Mouse (Mus musculus) layer of hippocampus, adult 8-10 months (tissue): Measurements from ENCODE around the gene Shisa2. TPM values are rescaled to one million over a fixed set of nuclear protein-coding genes. Genes with fewer than 3 reads are reported as not detected.
A peak's percentile ranks its signal among the peaks of the same experiment; 100 is the strongest.
"Not testable (repeated sequence)": the region's sequence is repeated elsewhere in the genome, so short reads cannot be mapped to it uniquely, and the experiment has no call there.

ENCODE experiments used
- DNase-seq, 2 experiments: peaks; one replicate each; pipeline ENCODE4 v3.0.0; 2022; ENCODE audit warnings: low spot score in 2 of 2
- total RNA-seq, 4 experiments: library from RNA; stranded (reverse); gene quantifications; 2 replicates each; pipeline ENCODE4 v1.2.4; 2022

Gene Shisa2
- total RNA-seq: 1 to 10 TPM; 3.2 to 4.3 (median 3.4) TPM

DNA sequence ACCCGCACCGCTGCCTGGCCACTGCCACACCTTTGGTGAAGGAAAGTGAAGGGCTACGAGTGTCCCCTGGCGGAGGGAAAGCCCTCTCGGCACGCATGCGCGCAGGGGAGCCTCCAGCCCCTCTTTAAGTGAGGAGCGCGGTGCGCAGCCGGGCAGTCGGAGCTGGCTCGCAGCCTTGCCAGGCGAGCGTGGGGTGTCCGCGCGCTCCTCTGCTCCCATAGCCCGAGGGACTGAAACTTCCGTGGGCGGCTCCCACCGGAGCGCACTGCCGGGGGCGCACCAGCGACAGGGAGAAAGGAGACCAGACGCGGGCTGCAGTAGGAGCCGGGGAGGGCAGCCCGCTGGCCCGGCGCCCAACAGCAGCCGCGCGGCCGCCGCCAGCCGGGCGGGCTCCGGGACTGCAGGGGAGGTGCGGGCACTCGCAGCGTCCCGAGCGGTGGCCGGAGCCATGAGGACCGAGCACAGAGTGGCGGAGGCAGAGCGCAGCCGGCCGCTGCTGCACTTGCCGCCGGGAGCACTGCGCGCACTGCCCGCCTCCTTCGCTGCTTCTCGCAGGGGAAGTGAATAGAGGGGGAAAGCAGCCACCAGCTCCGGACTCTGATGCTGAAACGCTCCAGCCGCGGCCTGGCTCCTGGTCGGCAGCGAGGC lies at the start of gene Shisa2:
Shisa2 (plus strand) TSS at position 151 of the 648 bp plus-strand sequence.
- DNase-seq: peak in 1 of 2 experiments; percentile 60

DNA sequence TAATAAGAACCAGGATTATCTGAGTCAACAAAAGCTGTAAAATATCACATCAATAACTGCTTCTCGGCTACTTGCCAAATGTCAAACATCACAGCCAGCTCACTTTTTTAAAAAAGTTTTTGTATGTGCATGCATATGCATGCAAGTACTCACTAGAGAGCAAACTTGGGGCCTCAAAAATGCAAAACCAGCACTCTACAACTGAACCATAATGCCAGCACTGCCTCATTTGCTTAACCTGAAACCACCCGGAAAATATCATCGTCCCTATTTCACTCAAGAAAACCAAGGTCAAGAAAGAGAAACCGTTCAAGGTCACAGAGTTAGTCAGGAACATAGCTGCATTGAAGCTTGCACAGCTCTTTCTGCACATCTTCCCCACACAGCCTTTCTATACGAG lies 48.7 kb upstream of the Shisa2 start:
- DNase-seq: no peak

DNA sequence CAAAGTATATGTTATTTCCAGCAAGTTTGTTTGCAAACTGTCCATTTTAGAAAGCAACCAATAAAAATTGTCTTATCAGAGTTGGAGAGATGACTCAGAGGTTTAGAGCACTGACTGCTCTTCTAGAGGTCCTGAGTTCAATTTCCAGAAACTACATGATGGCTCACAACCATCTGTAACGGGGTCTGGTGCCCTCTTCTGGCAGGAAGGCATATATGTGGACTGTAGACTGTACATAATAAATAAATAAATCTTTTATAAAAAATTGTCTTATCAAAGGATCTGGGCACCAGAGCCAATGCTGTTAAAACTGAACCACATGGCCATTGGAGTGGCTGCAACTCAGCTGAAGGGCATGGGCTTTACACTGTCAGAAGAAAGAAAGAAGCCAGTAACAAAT lies 34.5 kb upstream of the Shisa2 start:
- no peak for DNase-seq

DNA sequence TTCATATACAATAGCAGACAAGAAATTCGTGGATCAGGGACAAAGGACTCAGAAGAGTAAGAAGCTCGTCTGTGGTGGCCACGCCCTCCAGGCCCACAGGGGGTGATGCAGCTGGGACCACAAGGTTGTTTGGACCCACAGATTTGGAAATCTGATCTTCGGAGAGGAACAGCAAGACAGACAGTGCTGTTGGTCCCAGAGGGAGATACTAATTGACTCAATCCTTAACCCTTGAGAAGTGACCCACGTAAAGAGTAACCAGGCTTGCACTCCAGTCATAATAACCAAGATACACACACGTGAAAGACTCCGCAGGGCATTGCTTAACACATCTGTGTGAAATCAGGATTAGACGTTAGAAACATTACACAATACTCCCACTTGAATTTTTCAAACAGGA lies 33.2 kb upstream of the Shisa2 start:
- no peak for DNase-seq

DNA sequence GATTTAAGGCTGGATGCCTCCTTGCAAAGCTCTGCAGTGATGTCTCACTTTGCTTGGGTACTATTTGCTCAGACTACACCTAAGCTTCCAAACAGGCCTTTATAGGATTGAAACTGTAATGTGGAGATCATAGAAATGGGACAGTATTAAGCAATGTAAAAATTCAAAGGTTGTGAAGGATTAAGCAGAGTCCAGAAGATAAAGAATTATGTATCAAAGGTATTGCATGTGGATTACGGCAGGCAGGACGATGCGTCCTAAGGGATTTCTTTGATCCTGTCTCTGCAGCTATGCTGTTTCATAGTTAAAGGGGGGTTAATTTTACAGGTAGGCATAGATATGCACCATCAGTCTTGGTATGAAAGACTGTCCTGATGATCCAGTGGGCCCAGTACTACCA lies 32.5 kb upstream of the Shisa2 start:
- DNase-seq: no peak

DNA sequence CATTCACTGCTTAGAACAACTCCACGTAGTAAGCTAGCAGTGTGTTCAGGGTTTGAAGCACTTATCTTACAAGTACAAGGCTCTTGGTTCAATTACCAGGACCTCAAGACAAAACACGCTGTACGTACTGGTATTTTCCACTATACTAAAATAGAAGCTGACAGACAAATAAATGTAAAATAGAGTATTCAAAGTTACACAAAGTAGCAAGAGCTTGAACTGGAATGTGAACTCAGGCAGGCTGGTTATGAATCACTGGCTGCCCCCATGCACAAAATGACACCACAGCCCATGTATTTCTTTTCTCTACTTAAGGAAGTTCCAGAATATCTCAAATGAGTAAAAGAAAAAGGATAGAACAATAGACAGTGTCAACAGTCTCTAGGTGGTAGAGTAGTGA lies 30.1 kb upstream of the Shisa2 start:
- no peak for DNase-seq

DNA sequence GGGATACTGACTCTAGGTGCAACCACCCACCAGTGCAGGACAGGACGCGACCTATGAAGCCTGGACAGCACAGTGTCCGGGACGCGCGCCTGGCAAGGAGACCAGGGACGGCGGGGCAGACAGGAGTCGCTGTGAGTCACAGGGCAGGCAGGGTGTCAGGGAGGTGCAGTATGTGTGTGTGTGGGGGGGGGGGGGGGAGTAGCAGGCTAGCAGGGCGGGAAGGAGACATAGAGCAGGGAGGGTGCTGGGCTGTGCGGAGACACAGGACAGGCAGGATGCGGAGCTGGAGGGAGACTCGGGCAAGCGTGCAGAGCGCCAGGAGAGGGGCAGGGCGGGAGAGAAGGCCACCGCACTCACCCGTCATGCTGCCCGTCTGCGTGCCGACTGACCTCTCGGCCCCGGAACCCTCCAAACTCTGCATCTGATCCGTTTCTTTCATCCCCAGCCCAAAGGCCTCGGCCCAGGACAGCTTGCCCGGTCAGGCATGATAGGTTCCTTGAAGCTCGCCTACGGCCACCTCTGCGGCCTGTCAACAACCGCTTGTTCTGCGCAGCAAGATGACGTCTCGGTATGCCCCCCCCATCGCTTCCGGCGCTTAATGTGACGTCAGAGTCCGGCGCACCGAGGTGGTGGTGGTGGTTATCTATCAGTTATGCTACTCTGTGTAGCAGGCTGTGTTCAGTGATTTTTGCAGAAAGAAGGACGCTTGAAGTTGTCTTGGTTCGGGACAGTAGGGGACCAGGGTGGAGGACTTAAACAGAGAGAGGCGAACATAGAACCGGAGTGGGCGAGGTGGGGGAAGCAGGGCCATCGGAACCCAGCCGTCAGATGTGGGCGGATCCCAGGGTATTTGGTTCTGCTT lies 27.5 kb upstream of the Shisa2 start, which contains the start of gene Cdadc1:
Cdadc1 (minus strand) TSS at position 562 of the 862 bp plus-strand sequence.
- DNase-seq: peak; percentile 93 to 97

DNA sequence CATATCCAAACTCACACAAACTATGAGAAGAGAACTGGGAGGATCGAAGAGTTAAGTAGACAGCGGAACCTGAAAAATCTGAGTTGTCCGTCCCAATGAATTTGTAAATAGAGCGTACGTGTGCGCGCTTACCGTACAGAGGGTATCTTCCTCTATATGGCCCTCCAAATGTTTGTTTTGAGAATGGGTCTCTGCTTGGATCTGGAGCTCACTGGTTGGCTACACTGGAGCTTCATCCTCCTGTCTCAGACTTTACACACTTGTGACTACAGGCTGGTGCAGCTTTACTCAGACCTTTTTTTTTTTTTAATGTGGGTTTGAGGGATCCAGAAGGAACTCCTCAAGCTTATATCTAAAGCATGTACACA lies 26.9 kb upstream of the Shisa2 start:
- no peak for DNase-seq

DNA sequence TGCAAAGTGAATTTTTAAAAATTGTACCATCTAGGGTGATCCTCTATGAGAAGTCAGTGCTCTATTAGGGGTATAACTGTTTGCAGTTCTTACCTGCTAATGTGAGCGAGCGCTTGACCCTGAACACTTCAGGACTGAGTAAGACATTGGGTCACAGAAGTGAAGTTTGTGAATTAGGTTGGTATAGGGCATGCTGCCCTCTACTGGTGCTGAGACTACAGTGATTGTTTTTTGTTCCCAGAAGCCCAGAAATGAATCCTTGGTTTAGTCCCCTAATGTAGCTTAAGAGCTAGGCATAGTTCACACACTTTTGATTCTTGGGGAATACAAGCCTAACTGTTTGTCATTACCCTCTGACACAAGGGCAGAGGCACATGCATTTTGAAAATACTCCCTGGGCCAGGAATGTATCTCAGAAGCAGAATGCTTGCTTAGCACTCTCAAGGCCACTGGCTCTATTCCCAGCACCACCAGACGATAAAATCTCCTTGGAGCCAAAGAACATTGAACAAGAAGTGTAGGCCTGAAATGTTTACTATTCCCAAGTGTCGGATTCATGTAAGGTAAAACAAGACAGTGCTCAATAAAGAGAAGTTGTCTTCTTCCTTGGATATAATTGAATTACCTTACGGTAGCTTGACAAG lies 21.0 kb upstream of the Shisa2 start:
- DNase-seq: no peak

DNA sequence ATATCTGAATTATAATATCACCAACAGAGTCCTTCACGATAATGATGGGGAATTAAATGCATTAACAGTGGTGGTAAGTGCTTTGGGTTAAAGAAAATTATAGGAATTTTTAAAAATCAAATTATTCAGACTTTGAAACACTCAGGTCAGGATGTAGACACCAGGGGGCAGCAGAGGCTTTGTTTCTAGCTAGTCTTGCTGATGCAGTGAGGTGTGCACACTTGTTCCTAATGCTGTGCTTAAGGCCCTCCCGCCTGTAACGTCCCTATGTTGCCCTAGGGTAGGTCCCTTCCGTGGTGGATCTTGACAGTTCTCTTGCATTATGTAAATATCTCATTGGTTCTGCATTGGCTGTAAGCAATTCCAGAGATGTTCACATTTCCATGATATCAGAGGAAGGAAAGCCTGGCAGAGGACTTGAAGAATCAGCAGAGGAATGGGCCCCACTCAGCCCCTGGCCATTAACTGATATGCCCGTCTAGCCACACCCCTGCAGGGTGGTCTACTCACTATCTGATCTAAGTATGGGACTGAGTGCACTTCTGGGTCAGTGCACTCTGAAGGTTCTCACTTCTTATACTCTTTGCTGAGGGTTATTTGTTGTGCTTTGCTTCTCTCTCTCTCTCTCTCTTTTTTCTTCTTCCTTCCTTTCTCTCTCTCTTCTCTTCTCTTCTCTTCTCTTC lies 19.3 kb upstream of the Shisa2 start:
- DNase-seq: peak in 1 of 2 experiments; percentile 71

DNA sequence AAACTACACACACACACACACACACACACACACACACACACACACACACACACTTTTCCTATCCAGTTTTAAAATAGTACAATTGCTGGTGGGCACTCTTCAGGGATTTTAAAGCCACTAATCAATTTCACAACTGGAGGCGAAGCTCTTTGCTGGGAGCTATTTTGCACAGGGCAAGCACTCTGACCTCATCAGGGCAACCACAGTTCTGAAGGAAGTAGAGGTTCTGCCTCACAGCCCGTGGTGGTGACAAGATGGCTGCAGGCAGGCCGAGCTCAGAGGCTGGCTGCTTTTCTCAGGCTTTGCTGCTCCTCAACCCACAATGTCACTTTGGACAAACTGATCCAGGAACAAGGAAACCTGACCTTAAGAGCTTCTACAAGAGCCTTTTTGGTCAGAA lies 18.1 kb upstream of the Shisa2 start:
- no peak for DNase-seq

DNA sequence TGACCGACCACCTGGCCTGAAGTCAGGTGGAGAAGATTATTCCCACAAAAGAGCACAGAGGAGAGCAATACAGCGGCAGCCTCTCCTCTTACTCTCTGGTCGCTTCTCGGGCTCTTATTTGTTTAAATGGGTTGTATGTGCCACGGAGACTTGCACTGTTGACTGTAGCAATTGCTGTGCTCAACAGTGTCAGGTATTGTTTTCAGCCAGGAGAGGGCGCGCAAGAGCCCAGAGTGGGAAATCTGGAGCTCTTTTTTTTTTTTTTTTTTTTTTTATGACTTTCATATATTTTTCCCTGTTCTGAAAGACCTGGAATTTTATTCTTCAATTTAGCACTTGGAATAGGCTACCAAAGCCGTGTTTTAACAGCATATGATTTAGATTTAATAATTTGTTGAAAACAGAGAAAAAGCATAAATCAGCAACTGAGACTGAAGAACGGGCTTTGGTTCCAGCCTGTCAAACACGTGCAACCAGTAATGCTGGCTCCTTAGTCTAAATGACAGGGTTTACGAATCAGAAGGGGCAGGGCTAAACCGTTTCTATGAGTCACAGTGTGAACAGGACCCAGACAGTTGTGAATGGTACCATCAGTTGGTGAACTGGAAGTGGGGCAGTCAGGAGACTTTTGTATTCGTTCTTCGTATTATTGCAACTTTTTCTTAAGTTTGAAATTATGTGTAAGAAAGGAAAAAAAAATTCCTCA lies 12.0 kb upstream of the Shisa2 start:
- peak in 1 of 2 experiments; percentile 54 for DNase-seq

DNA sequence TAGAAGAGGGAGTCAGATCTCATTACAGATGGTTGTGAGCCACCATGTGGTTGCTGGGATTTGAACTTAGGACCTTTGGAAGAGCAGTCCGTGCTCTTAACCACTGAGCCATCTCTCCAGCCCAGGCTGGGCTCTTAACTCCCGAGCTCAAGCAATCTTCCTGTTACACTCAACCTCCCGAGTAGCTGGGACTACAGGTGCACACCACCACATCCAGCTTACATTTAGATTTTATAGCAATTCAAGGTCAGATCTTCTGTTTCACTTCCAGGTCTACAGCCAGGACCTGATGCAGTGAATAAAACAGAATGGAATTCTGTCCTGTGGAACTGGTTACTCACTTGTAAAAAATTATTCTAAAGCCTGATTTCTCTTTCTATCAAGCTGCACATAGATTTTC lies 11.0 kb upstream of the Shisa2 start:
- DNase-seq: not testable (repeated sequence)

DNA sequence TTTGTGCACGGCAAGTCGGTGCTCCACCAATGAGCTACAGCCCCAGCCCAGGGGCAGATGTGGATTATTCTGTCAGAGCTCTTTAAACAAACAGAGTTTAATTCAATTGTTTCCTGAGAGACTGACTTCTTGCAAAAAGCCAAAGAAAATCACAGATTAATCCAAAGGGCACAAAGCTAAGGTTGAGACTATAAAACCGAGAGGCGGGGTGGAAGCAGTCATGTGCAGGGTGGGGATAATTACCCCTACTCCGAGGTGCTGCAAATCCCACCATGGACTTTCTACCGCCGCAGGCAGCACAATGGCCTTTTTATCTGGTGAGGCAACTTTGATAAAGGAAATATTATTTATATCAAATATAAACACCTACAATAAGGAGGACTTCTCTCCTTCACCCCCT lies 8.3 kb upstream of the Shisa2 start:
- no peak for DNase-seq

DNA sequence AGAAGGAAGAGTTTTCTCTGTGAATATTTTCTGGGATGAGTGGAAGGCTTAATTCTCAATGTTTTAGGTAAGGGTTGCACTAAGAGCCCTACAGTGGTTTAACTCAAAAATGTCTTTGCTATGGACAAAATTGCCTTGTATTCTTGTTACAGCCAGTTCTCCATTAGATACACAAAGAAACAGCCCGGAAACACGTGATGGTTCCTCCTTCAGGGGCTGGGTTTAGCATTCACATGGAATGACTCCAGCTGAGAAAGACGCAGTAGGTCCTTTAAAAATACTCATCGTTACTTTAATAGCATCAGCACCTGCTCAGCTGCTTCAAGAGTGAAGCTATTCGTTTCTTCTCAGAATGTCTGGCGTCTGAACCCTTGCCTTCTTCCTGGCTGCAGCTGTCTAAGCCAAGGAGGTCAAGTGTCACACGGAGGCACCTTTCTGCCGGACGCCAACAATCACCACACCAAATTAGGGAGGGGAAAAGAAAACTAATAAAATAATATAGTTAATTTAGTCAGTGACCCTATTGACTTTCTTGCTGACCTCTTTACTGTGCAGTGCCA lies 702 bp upstream of the Shisa2 start:
- no peak for DNase-seq

DNA sequence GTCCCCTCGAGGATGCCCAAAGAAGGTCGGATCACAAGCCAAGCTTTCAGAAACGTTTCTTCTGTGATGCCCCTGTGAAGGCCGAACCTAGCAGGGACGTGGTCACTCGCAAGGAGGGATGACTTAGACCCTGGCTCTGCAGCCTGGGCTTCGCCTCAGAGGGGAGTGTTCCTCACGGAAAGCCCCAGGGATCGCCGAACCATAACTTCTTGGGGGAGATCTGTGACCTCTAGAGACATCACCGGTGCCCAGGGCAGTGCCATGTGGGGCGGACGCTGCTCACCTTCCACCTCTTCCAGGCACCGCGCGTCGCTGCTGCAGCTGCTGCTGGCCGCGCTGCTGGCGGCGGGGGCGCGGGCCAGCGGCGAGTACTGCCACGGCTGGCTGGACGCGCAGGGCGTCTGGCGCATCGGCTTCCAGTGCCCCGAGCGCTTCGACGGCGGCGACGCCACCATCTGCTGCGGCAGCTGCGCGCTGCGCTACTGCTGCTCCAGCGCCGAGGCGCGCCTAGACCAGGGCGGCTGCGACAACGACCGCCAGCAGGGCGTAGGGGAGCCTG lies 777 bp downstream of the Shisa2 start:
- DNase-seq: no peak

DNA sequence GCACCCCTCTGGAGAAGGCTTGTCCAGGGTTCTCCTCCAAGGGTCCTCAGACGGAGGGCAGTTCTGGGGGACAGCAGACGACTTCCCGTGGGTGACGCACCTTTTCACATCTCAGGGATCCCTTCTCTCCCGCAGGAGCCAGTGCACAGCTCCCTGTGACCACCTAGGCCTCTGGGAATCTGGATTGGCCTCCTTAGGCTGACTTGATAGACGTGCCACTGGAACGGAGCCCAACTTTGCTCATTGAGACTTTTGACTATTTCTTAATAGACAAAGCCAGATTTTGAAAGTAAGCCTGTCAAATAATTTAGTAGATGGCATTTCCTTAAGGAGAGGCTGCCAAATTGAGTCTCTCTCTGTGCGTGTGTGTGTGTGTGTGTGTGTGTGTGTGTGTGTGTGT lies 1.6 kb downstream of the Shisa2 start:
- DNase-seq: no peak

DNA sequence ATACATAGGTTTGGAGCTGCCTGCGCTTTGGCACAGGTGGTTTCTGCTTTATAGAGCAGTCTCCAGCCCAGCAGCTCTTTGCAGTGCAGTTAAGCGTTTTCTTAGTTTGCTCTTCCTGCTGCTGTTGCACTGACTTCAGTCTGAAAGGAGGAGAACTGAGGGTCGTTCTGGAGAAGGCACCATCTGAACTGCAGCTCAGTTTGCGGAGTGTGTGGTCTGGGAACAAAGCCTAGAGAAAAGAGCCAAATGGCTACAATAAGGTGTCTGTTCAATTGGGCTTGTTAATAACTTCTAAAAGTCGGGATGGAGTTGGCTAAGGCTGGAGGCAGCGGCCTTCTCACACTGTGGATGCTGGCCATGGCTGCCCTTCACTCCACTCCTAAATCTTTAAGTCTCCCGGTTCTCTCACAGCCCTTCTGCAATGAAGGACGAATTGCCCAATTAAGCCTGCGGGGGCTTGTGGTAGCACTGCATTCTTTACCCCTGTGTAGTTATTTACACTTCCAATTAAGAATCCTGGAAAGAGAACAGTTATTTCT lies 2.1 kb downstream of the Shisa2 start:
- DNase-seq: no peak

DNA sequence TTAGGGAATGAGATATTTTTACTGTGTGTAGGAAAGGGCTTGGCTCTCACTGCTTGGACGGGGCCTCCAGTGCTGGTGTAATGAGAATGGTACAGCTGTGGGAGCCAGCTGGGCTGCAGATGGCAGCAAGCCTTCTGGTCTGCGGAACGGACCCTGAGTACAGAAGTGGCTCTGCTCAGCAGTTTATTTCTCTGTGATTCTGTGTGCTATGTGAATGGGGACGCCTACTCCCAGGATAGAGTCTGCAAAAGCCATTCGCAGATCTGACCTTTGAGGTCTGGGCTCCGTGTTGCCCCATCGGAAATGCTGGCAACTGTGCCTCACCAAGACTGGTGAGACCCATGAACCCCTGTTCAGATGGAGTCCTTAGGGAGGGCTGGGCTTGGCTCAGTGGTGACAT lies 2.7 kb downstream of the Shisa2 start:
- peak in 1 of 2 experiments; percentile 33 for DNase-seq

DNA sequence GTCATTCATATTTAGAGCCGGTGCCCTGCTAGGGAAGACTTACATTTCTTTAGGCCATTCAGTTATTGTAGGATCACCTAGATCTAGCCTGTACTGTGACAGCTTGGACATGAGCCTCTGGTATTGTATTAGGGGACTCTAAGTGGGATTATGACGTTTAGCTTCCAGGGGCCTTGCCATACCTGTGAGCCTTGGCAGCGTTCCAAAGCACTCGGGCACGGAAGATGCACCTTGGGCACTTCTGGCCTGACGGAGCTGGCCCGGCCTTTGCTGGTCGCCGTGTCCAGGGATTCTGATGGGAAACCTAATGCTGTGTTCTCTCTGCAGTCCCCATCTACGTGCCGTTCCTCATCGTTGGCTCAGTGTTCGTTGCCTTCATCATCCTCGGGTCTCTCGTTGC lies 4.2 kb downstream of the Shisa2 start:
- DNase-seq: no peak
